Mouse (Mus musculus) E14TG2a.4 (cell line): ENCODE results near the gene Snai3.

Experiments
- CTCF ChIP-seq: conservative IDR thresholded peaks from 2 replicates; pipeline ENCODE4 v1.5.1; 2014; ENCODE audit warnings: low read length
- NANOG ChIP-seq: IDR thresholded peaks from 2 replicates; pipeline ENCODE4 v1.6.1; 2014; ENCODE audit warnings: borderline replicate concordance, low read length, mixed read lengths
- POU5F1 ChIP-seq: IDR thresholded peaks from 2 replicates; pipeline ENCODE4 v1.6.1; 2014; ENCODE audit warnings: low read length, borderline replicate concordance

- no peak for TF ChIP-seq CTCF
- no peak for TF ChIP-seq POU5F1
- peak; percentile 8; the same call in 1 of the 2 replicates for TF ChIP-seq NANOG
Observed at GRCm38 (mm10) chr8:122444058-122444748, 16.3 kb downstream of the Snai3 start.
